Mouse (Mus musculus) MEL (cell line): ENCODE results near the gene Ttc30b. TPM values are rescaled to one million over a fixed set of nuclear protein-coding genes. Genes with fewer than 3 reads are reported as not detected.

Experiments
- DNase-seq: peaks from one replicate; pipeline ENCODE4 v3.0.0; 2011; ENCODE audit warnings: low read depth, low spot score
- H3K27ac ChIP-seq: 2 replicates; pipeline ENCODE4 v1.5.1; 2012; ENCODE audit warnings: low read depth, mild to moderate bottlenecking, control low read depth, low read length, moderate library complexity; ENCODE audit not compliant: control insufficient read depth
- H3K27me3 ChIP-seq, 2 experiments: fragments of 150-350 bp in 1 of 2; sonication (generic) in 1 of 2; 2 replicates each; pipeline ENCODE4 v1.6.1; 2012; ENCODE audit warnings: low read length in 2 of 2, mild to moderate bottlenecking in 2 of 2, improper control_type of control experiment in 1 of 2, moderate library complexity in 1 of 2; ENCODE audit not compliant: insufficient read depth in 2 of 2, control insufficient read depth in 1 of 2
- H3K36me3 ChIP-seq, 2 experiments: 2 replicates each; pipeline ENCODE4 v1.6.1; 2012 to 2014; ENCODE audit warnings: low read length in 2 of 2, improper control_type of control experiment in 1 of 2, inconsistent platforms in 1 of 2, mild to moderate bottlenecking in 1 of 2; ENCODE audit not compliant: insufficient read depth in 2 of 2, control insufficient read depth in 1 of 2
- H3K4me1 ChIP-seq, 2 experiments: fragments of 150-350 bp in 1 of 2; sonication (generic) in 1 of 2; 2 replicates each; pipeline ENCODE4 v1.6.1; 2012; ENCODE audit warnings: low read length in 2 of 2, improper control_type of control experiment in 1 of 2, mild to moderate bottlenecking in 1 of 2; ENCODE audit not compliant: insufficient read depth in 2 of 2, control insufficient read depth in 1 of 2
- H3K4me3 ChIP-seq, 2 experiments: fragments of 150-350 bp in 1 of 2; sonication (generic) in 1 of 2; 2 replicates each; pipeline ENCODE4 v1.5.1; 2012; ENCODE audit warnings: low read depth in 2 of 2, low read length in 2 of 2, mild to moderate bottlenecking in 2 of 2, moderate library complexity in 2 of 2, control low read depth in 1 of 2, improper control_type of control experiment in 1 of 2; ENCODE audit not compliant: control insufficient read depth in 1 of 2, insufficient read depth in 1 of 2
- H3K79me2 ChIP-seq: 2 replicates; pipeline ENCODE4 v1.6.1; 2012; ENCODE audit warnings: mild to moderate bottlenecking, low read length, moderate library complexity; ENCODE audit not compliant: control insufficient read depth, poor library complexity, insufficient read depth
- H3K9ac ChIP-seq: 2 replicates; pipeline ENCODE4 v1.6.1; 2012; ENCODE audit warnings: low read depth, mild to moderate bottlenecking, control low read depth, low read length, moderate library complexity; ENCODE audit not compliant: control insufficient read depth, poor library complexity, severe bottlenecking
- H3K9me3 ChIP-seq: fragments of 150-350 bp; sonication (generic); replicated peaks from 2 replicates; pipeline ENCODE4 v1.6.1; 2012; ENCODE audit warnings: mild to moderate bottlenecking, low read length, improper control_type of control experiment, moderate library complexity; ENCODE audit not compliant: insufficient read depth
- CHD2 ChIP-seq: IDR thresholded peaks from 2 replicates; pipeline ENCODE4 v1.6.1; 2011; ENCODE audit warnings: low read length, improper control_type of control experiment
- ELF1 ChIP-seq: IDR thresholded peaks from 2 replicates; pipeline ENCODE4 v1.6.1; 2014; ENCODE audit warnings: low read depth, mild to moderate bottlenecking, inconsistent platforms, low read length, improper control_type of control experiment, moderate library complexity
- EP300 ChIP-seq, 2 experiments: IDR thresholded peaks; 2 replicates each; pipeline ENCODE4 v1.6.1; 2011; ENCODE audit warnings: improper control_type of control experiment in 2 of 2, low read length in 2 of 2, low read depth in 1 of 2, mild to moderate bottlenecking in 1 of 2
- ETS1 ChIP-seq: IDR thresholded peaks from 2 replicates; pipeline ENCODE4 v1.6.1; 2012; ENCODE audit warnings: low read depth, mild to moderate bottlenecking, inconsistent platforms, low read length, improper control_type of control experiment, moderate library complexity
- HCFC1 ChIP-seq: IDR thresholded peaks from 2 replicates; pipeline ENCODE4 v1.6.1; 2012; ENCODE audit warnings: low read depth, mild to moderate bottlenecking, inconsistent platforms, low read length, improper control_type of control experiment, moderate library complexity
- JUND ChIP-seq: IDR thresholded peaks from 2 replicates; pipeline ENCODE4 v1.6.1; 2011; ENCODE audit warnings: low read depth, mild to moderate bottlenecking, improper control_type of control experiment, low read length
- KAT2A ChIP-seq: conservative IDR thresholded peaks from 2 replicates; pipeline ENCODE4 v1.6.1; 2012; ENCODE audit warnings: low read depth, low read length, improper control_type of control experiment, inconsistent platforms
- MAFK ChIP-seq: IDR thresholded peaks from 2 replicates; pipeline ENCODE4 v1.6.1; 2011; ENCODE audit warnings: low read depth, mild to moderate bottlenecking, low read length, improper control_type of control experiment, borderline replicate concordance
- MAX ChIP-seq: IDR thresholded peaks from 2 replicates; pipeline ENCODE4 v1.6.1; 2011; ENCODE audit warnings: low read length, improper control_type of control experiment
- MAZ ChIP-seq: IDR thresholded peaks from 2 replicates; pipeline ENCODE4 v1.6.1; 2012; ENCODE audit warnings: low read depth, mild to moderate bottlenecking, inconsistent platforms, low read length, improper control_type of control experiment
- MXI1 ChIP-seq: IDR thresholded peaks from 2 replicates; pipeline ENCODE4 v1.6.1; 2011; ENCODE audit warnings: mild to moderate bottlenecking, low read depth, low read length, improper control_type of control experiment
- MYC ChIP-seq: IDR thresholded peaks from 2 replicates; pipeline ENCODE4 v1.6.1; 2011; ENCODE audit warnings: low read depth, mild to moderate bottlenecking, low read length, improper control_type of control experiment, moderate library complexity
- NELFE ChIP-seq: IDR thresholded peaks from 2 replicates; pipeline ENCODE4 v1.6.1; 2011; ENCODE audit warnings: low read depth, low read length, improper control_type of control experiment
- NRF1 ChIP-seq: IDR thresholded peaks from 2 replicates; pipeline ENCODE4 v1.6.1; 2014; ENCODE audit warnings: low read depth, mild to moderate bottlenecking, inconsistent platforms, low read length, improper control_type of control experiment, moderate library complexity; ENCODE audit not compliant: poor library complexity, insufficient read depth, severe bottlenecking
- POLR2A ChIP-seq, 2 experiments: IDR thresholded peaks; 2 replicates each; pipeline ENCODE4 v1.6.1; 2011 to 2012; ENCODE audit warnings: low read length in 2 of 2, mild to moderate bottlenecking in 2 of 2, control low read depth in 1 of 2, improper control_type of control experiment in 1 of 2, low read depth in 1 of 2, moderate library complexity in 1 of 2; ENCODE audit not compliant: control insufficient read depth in 1 of 2, insufficient read depth in 1 of 2, poor library complexity in 1 of 2
- POLR2AphosphoS2 ChIP-seq: IDR thresholded peaks from 2 replicates; pipeline ENCODE4 v1.6.1; 2011; ENCODE audit warnings: low read length, improper control_type of control experiment
- POLR2AphosphoS5 ChIP-seq: IDR thresholded peaks from 2 replicates; pipeline ENCODE4 v1.6.1; 2012; ENCODE audit warnings: low read depth, borderline replicate concordance, mild to moderate bottlenecking, inconsistent platforms, low read length, moderate library complexity, mixed read lengths
- RCOR1 ChIP-seq: IDR thresholded peaks from 2 replicates; pipeline ENCODE4 v1.6.1; 2012; ENCODE audit warnings: low read depth, mild to moderate bottlenecking, inconsistent platforms, low read length, improper control_type of control experiment
- SIN3A ChIP-seq: IDR thresholded peaks from 2 replicates; pipeline ENCODE4 v1.6.1; 2012; ENCODE audit warnings: low read length, improper control_type of control experiment, inconsistent platforms
- SMC3 ChIP-seq: IDR thresholded peaks from 2 replicates; pipeline ENCODE4 v1.6.1; 2011; ENCODE audit warnings: low read depth, low read length, improper control_type of control experiment
- TBP ChIP-seq: IDR thresholded peaks from 2 replicates; pipeline ENCODE4 v1.8.0; 2011; ENCODE audit warnings: low read depth, low read length, improper control_type of control experiment
- TCF12 ChIP-seq: IDR thresholded peaks from 2 replicates; pipeline ENCODE4 v1.6.1; 2014; ENCODE audit warnings: low read depth, mild to moderate bottlenecking, inconsistent platforms, low read length, improper control_type of control experiment, moderate library complexity
- USF1 ChIP-seq: IDR thresholded peaks from 2 replicates; pipeline ENCODE4 v1.6.1; 2014; ENCODE audit warnings: low read depth, mild to moderate bottlenecking, inconsistent platforms, low read length, improper control_type of control experiment, moderate library complexity
- USF2 ChIP-seq, 2 experiments: IDR thresholded peaks; 2 replicates each; pipeline ENCODE4 v1.6.1; 2011 to 2012; ENCODE audit warnings: improper control_type of control experiment in 2 of 2, low read length in 2 of 2, borderline replicate concordance in 1 of 2, inconsistent platforms in 1 of 2, low read depth in 1 of 2, mild to moderate bottlenecking in 1 of 2; ENCODE audit not compliant: insufficient read depth in 1 of 2
- polyA plus RNA-seq, 2 experiments: library from polyadenylated mRNA; stranded (reverse) in 1 of 2; unstranded in 1 of 2; fragments of >175 nt in 1 of 2; fragments of >200 nt in 1 of 2; gene quantifications; 2 replicates each; pipeline versions ENCODE4 v1.2.1 to v1.2.4; 2012; ENCODE audit warnings: low replicate concordance in 2 of 2, low read depth in 1 of 2; ENCODE audit not compliant: insufficient read length in 2 of 2, insufficient read depth in 1 of 2, missing spikeins in 1 of 2
- total RNA-seq: library from RNA; depleted of rRNA; stranded (reverse); fragments of 300-350 nt; gene quantifications from 2 replicates; pipeline ENCODE4 v1.2.3, GENCODE M21; 2012

The Ttc30b gene
- total and polyA plus RNA-seq, 3 experiments: not detected

DNA sequence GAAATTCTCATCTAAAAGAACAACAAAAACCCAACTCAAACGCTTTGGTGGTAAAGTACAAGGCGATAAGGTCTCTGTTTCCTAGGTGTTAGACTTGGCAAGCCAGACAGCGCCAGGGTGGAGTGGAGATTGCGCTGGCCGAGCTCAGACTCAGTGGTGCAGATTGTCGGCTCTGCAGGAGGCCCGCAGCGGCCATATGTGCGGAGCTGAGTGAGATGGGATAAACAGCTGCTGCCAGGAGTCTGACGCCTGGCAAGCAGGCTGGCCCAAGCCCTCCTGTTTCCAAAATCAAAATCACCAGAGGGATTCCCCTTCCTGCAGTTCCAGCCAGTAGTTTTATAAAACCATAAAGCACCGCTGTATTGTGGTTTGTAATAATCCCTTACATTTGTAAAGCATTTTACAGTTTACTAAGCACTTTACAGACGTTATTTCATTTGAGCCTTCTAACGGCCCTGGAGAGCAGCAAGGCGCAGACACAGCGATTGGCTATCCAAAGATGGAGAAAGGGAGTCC is 21.5 kb upstream of the Ttc30b start:
- Histone ChIP-seq H3K36me3 (no peaks in the 10 kb centered on the region), H3K27me3 (peaks cover 0 to 2% of the 10 kb centered on the region in 2 experiments; a peak in 1 of 4 replicates), H3K79me2 (no peaks in the 10 kb centered on the region), H3K9ac (no peak overlapping the region), H3K4me1 (no peaks in the 10 kb centered on the region; a peak in 1 of 4 replicates), H3K27ac (no peak overlapping the region), H3K9me3 (no peaks in the 10 kb centered on the region), H3K4me3 (no peak overlapping the region)
- TF ChIP-seq MAZ (no peak), EP300 (IDR thresholded peaks at IDR 0.05; ENCODE audit: low read depth in 1 of 2, low read length in 2 of 2) (no peak), MAX (no peak), RCOR1 (no peak), CHD2 (no peak), SIN3A (no peak), NRF1 (no peak), USF1 (no peak), USF2 (IDR thresholded peaks at IDR 0.05; ENCODE audit: borderline replicate concordance in 1 of 2, insufficient read depth in 1 of 2, low read depth in 1 of 2, low read length in 2 of 2) (no peak), KAT2A (no peak), POLR2AphosphoS5 (no peak), MXI1 (no peak), NELFE (no peak), TCF12 (no peak), JUND (no peak), POLR2A (IDR thresholded peaks at IDR 0.05; ENCODE audit: control insufficient read depth in 1 of 2, insufficient read depth in 1 of 2, low read depth in 1 of 2, low read length in 2 of 2, poor library complexity in 1 of 2) (no peak)
- DNase-seq: no peak

DNA sequence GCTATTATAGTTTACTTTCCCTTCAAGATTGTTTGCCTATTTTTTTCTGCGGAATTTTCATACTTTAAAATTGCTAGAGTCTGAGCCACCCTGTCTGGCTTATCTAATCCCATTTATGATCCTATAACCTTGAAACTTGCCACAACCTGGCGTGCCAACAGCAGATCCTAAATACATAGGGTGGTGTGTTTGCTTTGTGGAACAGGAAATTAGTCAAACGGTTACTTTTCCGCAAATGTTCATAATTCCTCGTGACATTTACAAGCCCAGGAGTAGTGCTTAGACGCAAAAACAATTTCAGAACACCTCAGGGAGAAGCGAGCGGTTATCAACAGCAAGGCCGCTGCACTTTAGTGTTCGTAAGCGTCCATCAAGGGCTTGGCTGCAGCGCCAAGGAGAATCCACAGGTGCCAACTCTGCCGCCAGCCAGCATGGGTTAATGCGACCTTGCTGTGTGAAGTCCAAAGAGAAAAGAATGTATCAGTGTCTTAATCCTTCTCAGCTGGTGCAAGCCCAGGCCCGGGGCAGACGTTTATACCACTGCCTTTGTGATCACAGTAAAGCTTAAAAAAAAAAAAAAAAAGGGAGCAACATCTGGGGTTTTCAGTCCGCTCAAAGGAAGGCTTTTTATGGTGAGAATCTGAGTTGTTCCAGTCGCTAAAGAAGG is 20.9 kb upstream of the Ttc30b start:
- DNase-seq: no peak
- H3K36me3 ChIP-seq: no peaks in the 10 kb centered on the region
- H3K27me3 ChIP-seq: peaks cover 0 to 2% of the 10 kb centered on the region in 2 experiments; a peak in 2 of 4 replicates
- no peaks in the 10 kb centered on the region for H3K9me3 ChIP-seq
- H3K27ac ChIP-seq: no peak overlapping the region
- no peaks in the 10 kb centered on the region; a peak in 1 of 4 replicates for H3K4me1 ChIP-seq
- no peak overlapping the region for H3K4me3 ChIP-seq
- no peak for TF ChIP-seq POLR2A (IDR thresholded peaks at IDR 0.05; ENCODE audit: control insufficient read depth in 1 of 2, insufficient read depth in 1 of 2, low read depth in 1 of 2, low read length in 2 of 2, poor library complexity in 1 of 2)
- no peak for TF ChIP-seq NELFE
- no peak for TF ChIP-seq ELF1
- TF ChIP-seq MYC: no peak
- TF ChIP-seq ETS1: no peak
- TF ChIP-seq MAZ: no peak
- TF ChIP-seq MAFK: no peak
- TF ChIP-seq EP300 (IDR thresholded peaks at IDR 0.05; ENCODE audit: low read depth in 1 of 2, low read length in 2 of 2): no peak
- no peak for TF ChIP-seq TBP
- TF ChIP-seq SMC3: no peak
- no peak for TF ChIP-seq HCFC1
- TF ChIP-seq MXI1: no peak
- no peak for TF ChIP-seq POLR2AphosphoS2
- TF ChIP-seq, all 39 proteins: peak for 0
- H3K9ac ChIP-seq: no peak overlapping the region
- H3K79me2 ChIP-seq: no peaks in the 10 kb centered on the region
